Mouse (Mus musculus) liver, adult 2 months (tissue): ENCODE measurements around the gene Unkl.

Source experiments
- CTCF ChIP-seq: fragments of 200-500 bp; IDR thresholded peaks from 2 replicates; pipeline ENCODE4 v1.5.1; 2011; ENCODE audit warnings: low read depth, low read length, control low read depth
- POLR2A ChIP-seq: fragments of 200-500 bp; IDR thresholded peaks from 2 replicates; pipeline ENCODE4 v1.6.1; 2011; ENCODE audit warnings: low read length, control low read depth; ENCODE audit not compliant: insufficient read depth; ENCODE audit errors: extremely low read depth

DNA sequence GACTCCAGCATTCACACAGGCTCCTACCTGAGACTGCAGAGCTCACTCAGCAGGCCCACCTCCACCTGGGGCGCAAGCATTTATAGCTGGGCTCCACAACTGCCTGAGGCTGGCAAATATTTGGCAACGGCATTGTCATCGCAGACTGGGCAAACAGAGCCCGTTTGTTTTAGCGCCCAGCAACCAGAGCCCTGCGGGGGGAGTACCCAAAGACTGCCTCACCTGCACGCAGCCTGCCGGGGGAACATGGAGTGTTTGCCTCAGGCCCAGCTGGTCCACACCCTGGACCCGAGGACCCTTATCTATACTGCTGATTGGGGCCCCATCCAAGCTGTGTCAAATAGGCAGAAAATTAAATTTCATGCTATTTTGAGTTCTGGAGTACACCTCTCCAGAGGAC, 12.8 kb upstream of the Unkl start, which contains the start of gene Gm38655:
- no peak for TF ChIP-seq CTCF
- no peak for TF ChIP-seq POLR2A
